Mouse (Mus musculus): ENCODE results near the gene Ccdc155.

- TF ChIP-seq CTCF (IDR thresholded peaks at IDR 0.05; ENCODE audit: low read depth, low read length) (no peak), GATA1 (IDR thresholded peaks at IDR 0.05; ENCODE audit: borderline replicate concordance, low read length) (no peak)
These were observed 63.4 kb downstream of the Ccdc155 start for GRCm38 (mm10) chr7:45141319-45141718.
